Mouse (Mus musculus) T-cell, adult 2 months (primary cell): ENCODE data around the gene Ext2.

Source experiments
- DNase-seq: peaks from one replicate; pipeline ENCODE4 v3.0.0; 2022; ENCODE audit warnings: low spot score

The Ext2 gene

DNA sequence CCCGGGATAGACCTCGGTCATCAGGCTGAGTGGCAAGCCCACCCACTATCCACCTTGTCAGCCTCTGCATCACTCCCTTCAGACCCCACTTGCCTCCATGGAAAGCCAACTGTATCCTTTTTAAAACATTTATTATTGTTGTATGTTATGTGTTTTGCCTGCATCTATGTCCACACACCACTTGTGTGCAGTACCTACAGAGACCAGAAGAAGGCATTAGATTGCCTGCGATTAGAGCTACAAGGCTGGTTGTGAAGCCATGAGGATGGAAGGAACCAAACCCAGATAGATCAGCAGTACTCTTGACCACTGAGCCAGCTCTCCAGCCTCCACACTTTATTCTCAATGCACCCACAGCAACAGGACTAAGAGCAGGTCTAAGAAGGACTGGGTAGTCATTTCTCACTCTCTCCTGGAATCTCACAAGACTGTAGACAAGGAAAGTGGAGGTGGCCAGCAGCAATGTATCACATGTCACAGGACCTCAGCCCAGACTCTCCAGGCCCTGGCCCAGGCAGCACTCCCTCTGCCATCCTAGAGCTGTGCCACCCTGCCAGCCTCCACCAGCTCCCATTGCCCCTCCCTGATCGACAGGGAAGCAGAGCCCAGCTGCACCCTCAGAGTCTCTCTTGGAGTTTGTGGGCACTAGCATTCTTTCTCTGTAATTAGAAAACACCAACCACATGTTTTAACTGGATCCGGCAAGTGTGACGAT, 15.7 kb downstream of the Ext2 start:
- DNase-seq = no peak

DNA sequence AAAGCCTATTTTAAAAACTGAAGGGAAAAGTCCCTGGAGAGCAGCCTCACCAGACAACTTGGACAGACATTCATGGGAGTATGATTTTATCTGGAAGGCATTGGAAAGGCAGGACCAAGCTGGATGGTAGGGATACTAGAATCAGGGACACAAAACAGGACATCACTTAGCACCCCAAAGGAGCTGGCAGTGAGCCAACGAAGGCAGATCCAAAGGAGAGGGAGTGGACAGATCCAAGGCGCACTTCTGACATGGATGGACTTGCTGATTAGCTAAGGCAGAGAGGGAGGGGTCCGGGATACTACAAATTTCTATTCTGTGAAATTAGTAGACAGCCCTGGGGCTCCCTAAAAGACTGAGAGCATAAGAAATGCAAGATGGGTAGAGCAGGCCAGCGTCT, 16.8 kb downstream of the Ext2 start:
- DNase-seq = no peak

DNA sequence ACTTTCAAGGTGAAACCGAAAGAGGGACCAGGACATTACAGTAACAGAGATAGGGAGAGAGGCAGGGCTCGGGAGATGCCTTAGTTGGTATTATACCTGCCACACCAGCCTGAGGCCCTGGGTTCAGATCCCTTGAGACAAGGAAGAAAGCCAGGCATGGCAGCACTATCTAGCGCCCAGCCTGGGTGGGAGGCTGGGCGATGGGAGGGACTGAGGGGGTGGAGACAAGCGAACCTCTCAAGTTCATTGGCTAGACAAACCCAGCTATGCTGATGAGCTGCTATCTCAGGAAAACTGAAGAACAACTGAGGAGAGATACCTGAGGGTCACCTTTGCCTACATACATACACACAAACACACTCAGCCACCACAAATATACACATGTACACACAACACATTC, 17.3 kb downstream of the Ext2 start:
- DNase-seq = no peak

DNA sequence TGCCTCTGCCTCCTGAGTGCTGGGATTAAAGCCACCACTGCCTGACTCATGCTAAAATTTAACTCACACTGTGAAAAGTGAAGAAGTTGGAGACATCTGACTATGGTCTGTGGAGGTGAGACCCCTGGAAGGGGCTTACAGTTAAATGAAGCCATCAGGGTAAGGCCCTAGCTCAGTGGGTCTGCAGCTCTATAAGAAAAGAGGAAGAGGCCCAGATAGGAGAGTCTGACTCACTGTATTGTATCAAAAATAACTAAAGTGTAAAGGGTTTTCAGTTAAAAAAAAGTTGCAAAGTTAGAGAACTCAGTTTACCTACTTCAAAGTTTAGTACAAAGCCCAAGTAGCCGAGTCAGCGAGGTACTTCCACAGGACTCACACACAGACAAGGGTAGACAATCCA, 19.4 kb downstream of the Ext2 start:
- no peak for DNase-seq

DNA sequence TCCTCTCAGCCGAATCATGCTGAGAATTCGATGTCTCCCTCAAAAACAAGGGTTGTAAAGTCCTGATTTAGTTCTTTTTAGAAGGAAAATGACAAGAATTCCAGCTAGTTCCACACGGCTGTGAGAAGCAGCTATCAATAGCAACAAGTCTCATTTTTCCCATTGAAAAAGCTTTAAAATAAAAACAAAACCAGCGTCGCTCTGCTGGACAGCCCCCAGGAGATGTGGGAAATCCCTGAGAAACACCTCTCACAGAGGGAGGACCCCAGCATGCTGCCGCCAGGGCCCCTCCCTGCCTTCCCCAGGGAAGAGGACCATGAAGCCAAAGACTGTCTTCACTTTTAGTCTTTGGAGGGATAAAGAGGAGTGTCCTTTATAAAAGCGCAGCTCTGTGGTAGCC, 21.3 kb downstream of the Ext2 start:
- DNase-seq = no peak

DNA sequence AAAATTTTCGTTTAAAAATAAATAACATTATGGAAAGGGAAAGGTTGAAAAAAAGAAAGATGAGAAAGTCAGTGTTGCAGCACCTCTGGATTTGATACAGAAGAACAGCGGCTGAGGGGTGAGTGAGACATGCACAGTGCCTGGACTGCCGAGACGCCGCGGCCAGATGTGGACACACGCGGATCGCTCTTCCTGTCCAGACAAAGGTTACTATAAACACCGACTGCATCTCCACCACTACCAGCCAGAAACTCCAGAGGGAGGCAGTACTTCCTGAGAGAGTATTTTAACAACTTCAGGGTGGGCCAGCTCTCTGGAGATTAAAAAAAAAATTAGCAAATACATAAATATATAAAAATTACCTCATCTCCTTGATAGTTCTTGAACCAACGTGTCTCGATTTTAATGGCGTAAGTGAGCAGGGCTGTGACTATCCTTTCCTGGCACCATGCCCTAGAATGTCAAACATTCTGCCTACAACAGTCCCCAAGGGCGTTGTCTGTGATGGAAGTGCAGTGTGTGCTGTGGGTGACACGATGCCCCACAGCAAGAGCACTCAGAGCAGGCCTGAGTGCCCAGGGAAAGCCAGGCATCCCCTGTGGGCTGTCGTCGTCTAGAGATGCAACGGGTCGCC, 25.1 kb downstream of the Ext2 start:
- no peak for DNase-seq

DNA sequence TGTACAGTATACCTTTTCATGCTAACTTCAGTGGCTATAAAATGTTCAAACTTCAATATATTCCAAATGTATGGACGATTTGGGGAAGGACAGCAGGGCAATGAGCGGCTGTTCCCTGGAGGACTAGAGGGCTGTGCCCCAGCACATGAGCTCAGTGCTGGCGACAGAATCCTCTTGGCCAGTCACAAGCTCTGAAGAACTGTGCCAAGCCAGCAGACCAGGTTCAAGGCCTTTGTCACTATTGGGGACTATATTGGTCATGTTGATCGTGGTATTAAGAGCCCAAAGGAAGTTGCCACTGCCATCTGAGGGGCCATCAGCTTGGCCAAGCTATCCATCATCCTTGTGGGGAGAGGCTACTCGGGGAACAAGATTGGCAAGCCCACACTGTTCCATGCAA, 28.0 kb downstream of the Ext2 start:
- no peak for DNase-seq

DNA sequence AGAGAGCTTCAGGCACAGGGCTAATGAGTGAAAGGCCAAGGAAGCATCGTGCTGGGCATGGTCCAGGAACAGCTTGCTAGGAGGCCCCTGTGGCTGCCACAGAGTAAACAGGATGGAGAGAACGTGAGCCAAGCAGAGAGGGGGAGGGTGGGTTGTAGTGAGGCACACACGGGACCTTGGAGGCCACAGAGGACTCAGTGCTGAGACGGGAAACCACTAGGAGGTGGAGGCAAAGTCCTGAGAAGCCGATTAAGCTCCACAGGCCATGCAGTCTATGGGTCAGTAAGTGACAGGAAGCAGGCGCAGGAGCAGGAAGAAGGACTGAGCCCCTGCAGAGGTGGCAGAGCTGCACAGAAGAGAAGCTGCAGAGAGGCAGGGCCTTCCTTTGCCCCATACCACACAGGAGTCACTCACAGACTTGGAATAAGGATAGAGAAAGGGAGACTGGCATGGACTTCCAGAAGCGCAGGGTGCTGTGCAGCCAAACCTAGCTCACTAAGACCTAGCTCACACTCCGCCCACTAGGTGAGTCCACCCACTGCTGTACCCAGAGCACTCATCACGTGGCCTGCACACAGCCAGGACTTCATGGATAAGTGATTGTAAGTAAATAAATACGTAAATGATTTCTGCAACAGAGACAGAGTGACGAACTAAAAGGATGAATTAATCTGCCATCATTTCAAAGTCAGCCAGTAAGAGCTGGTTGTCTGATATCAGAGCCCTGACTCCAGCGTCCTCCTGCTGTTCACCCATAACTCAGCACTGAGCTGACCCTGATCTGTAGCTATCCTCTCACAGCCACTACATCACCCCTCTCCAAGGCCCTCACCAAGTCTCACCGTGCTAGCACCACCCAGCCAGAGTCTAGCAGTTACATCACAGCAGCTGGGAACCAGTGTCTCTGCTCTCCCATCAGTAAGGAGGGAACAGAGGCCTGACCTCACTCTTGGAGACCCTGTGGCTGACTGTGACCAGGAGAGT, 30.6 kb downstream of the Ext2 start:
- no peak for DNase-seq

DNA sequence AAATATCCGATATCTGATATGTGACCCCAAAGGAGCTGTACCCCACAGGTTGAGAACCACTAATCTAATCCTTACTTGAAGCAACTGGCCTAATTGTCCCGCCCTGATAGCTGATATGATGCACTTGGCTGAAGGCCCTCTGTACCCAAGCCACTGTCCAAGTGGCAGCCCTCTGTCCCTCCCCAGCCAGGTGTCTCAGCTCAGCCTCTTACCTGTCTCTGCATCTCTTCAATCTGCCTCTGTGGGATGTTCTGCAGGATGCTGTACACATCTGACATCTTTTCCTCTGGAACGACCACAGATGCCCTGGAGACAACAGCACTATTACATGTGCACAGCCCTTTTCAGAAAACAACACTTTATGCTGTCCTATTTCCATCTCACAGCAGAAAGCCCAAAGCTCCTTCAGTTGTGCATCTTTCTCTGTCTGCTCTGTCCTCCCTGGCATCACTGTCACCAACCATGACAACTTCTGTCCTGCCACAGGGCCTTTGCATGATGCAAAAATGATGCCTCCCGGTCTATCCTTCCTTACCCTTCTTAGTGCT, 31.5 kb downstream of the Ext2 start:
- no peak for DNase-seq

DNA sequence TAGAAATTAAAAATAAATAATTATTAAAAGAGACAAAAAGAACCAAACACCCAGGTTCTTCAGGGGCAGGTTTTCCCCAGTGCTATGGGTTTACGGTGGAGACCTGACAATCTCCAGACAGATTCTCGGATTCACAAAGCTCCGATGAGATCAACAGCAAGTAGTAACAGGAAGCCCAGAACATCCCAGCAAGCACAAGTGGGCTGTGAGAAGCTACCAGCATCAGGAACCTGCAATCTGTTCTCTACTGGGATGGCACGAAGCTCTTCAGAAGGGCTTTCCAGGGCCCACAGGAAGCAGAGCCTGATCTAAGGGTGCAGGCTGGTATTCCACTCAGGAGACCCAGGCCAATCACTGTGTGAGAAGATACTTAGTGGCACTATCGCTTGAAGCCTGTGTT, 33.8 kb downstream of the Ext2 start:
- DNase-seq = no peak

DNA sequence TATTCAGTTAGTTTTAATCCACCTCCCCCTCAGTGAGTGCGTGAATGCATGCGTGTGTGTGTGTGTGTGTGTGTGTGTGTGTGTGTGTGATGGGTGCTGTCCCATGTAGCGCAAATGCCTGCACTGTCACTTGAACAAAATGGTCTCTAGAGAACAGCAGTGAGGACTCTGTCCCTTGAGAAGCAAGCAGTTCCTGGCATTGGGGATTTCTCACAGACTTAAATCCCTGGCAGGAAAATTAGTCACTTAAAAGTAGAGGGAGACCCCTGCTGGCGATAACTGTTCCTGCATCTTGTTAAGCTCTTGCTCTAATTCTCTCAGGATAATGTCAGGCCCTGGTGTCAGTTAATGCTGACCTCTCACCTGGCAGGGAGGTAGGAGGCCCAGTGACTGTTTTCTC, 36.2 kb downstream of the Ext2 start:
- DNase-seq = peak; percentile 37

DNA sequence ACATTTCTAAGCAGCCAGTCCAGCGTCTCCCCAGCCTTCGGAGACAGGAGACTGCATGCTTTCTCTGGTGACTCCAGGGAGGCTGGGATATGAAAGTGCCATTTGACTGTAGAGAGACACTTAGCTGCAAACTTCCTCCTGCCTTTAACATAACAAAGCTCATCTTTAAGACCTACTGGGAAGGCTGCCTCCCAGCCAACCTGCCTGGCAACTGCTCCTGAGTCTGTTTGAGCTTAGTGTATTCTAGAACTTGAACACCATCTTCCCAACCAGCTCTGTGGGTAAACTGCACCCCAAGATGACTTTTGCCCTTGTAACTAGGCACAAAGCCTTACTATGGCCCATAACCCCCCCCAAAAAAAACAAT, 37.0 kb downstream of the Ext2 start:
- no peak for DNase-seq

DNA sequence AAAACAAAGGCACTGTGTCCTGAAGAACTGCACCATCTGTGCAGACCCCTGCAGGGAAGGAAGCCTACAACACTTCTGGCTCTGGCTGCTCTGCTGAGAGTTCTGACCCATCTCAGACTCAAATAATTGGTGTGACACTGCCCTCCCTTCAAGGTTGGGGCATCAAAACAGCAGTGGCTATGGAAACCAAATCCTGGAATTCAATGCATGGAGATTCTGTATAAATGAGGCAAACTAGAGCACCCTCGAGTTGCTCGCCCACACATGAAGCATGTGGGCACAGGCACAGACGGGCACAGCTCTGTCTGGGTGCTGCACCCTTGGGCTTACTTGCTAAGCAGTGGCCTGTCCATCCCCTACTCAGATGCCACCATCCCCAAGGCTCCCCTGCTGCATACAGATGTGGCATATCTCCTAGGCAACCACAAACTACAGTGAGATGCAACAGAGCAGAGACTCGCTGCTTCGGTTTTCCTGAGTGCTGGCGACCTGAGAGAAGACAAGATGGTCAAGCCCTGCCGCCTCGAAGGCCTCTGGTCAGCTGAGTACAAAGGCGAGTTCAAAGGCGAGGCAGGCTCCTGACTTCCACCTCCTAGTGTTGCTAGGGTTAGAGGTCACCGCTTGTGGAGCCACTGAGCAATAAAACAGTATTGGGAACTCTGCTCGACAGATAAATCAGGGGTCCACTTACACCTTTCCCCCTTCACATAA, 37.5 kb downstream of the Ext2 start:
- no peak for DNase-seq

DNA sequence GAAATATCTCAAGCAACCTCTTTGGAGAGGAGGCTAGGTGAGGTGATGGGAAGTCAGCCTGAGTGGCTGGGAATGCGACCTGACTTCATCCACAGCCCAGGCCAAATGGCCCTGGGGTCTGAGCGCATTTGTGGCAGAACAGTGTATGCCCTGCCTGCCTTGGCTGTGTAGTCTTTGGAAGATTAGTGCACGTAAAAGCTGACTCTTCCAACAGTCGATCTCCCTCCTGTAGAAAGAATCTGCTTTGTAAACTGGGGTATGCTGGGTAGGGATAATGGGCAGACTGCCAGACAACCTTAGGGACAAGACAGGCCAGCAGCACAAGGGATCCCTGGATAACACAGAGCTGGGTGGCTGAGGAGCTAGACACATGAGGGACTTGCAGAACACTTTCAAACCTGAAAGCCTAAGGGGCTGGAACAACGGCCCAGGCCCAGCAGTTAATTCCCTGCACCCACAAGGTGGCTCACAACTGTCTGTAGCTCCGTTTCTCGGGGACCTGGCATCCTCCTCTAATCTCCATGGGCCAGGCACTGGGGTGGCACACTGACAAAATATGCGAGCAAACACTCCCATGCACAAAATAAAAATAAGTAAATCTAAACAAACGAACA, 38.3 kb downstream of the Ext2 start:
- DNase-seq = no peak

DNA sequence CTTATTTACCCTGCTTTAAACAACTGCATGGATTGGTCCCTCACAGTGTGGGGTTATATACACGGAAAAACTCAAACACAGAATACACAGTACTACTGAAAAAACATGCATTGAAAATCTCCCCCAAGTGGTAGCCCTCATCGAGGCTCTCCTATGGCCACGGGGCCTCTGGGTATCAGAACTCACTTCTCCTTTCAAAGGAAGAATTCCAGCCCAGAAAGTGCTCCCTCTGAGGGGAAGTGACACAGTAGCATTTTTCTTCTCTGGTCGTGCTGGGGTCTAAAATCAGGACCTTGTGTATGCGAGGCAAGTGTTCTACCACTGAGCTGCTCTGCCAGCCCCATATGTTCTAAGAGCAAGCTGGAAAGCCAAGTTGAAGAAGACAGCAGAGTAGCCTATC, 39.7 kb downstream of the Ext2 start:
- no peak for DNase-seq

DNA sequence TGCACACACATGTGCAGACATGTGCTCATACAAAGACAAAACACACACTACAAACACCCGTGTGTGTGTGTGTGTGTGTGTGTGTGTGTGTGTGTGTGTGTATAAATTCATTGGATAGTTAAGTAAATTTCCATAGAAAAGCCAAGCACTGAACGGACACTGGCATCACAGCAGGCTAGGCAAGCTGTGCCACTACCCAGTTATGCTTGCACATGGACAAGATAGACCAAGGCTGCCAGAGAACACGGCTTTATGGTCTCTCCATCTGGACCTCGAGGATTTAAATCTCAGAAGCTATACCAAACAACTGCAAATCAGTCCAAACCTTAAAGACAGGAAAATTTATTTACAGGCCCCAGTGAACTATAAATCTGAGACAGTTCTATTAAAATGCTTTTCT, 40.2 kb downstream of the Ext2 start:
- DNase-seq = no peak

DNA sequence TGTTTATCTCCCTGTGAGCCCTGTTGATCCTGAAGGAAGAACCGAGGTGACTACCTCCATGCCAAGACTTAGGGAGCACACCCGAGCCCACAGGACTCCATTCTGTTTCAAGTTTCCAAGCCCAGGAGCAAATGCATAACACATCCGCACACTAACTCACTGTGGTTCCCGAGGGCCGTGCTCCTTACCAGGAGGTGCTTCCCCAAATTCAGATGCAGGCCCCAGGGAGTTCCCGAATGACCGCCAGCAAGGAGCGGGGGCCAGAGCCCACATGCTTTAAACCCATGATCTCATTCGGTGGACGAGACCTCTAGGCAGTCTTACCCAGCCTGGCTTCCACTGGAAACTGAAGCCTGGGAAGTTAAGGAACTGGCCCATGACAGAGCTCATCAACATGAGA, 41.8 kb downstream of the Ext2 start:
- no peak for DNase-seq

DNA sequence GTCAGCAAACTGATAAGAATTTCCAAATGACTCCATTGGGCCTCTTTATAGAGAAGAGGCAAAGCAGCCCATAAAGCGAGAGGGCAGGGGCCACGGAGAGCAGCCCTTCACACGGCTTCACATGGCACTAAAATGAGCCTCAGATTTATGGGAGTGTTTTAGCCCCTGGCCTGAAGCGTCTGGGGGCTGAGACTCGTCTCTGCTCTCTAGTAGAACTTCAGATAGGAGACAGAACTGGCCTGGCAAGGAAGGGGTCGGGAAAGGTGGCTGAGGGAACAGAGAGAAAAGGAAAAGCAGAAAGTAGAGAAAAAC, 42.5 kb downstream of the Ext2 start:
- no peak for DNase-seq

DNA sequence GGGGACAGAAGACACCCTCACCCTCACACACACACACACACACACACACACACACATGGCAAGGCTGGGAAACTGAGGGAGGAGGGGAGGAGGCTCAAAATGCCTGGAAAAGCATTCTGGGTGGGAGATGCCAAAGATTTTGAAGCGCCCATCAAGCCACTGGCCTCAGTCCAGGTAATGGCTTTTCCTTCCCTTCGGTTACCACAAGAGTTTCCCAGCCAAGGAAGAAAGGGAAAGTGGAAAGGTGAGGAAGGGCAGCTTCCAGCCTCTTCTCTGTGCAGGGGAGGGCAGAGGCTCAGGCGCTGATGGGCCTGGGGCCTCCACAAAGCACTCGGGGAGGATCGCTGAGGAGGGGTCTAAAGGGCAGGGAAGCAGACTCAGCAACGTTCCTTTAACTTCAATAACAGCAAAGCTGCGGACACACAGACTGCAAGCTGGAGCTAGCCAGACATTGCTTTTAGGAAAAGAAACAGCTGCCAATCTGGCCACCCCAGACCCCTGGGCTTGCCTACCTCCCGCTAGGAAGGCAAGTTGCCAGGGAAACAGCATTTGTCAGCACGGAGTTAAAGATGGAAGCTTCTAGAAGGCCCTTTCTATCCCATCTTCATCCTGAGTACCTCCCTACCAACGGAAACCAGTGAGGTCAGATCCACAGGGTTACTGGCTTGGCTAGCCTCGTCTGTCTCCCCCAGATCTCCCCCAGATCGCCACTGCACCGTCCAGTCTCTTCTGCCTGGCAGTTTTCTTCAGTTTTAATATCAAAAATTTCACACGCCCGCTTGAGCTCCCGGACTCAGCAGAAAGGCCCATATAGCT, 43.1 kb downstream of the Ext2 start:
- no peak for DNase-seq

DNA sequence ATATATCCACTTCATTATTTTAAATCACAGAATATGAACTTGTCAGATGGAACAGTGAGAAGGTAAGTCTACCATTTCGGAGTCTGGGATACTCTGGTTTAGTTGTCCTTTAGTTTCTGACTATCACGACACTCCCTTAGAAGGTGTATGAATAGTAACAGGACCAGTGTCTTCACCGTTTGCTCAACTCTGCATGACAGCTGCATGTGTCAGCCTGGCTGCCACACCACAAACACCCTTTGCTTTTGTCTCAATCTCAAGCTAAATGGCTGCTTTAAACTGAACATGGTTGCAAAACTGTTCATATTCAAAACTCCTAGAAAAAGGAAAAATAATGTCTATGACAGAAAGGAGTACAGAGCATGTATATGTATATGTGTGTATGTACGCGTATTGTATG, 43.8 kb downstream of the Ext2 start:
- DNase-seq = no peak

DNA sequence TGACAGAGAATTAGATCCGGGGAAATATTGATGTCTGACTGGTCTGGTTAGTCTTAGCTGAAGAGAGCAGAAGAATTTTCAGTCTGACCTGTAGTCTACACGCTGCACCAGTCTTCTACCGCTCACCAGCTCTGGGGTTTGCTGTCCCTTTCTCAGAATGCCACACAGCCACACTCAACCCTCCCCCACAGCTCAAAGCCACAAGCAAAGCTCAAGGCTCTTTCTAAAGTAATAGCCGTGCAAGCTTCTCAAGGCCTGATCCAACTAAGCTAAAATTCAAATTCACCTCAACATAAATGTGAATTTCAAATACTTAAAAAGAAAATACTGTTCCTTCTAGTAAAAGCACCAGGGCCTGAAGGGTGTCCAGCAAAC, 45.3 kb downstream of the Ext2 start:
- no peak for DNase-seq
